Mouse (Mus musculus) megakaryocyte, embryonic 14.5 days (primary cell): ENCODE data around the gene Ddx47.

ENCODE experiments used
- FLI1 ChIP-seq: IDR thresholded peaks from 2 replicates; pipeline ENCODE4 v1.6.1; 2012; ENCODE audit warnings: low read length, inconsistent platforms, mixed read lengths
- GATA1 ChIP-seq: IDR thresholded peaks from 3 replicates; pipeline ENCODE4 v1.6.1; 2012; ENCODE audit warnings: mixed read lengths, low read length, inconsistent platforms, borderline replicate concordance

GRCm38 (mm10) chr6:134984748-134985147 lies 26.7 kb upstream of the Ddx47 start:
- TF ChIP-seq GATA1: no peak
- TF ChIP-seq FLI1: no peak
